Mouse (Mus musculus) heart, adult 11 months (tissue): ENCODE data around the gene Tpgs1.

ENCODE experiments used
- DNase-seq: peaks from one replicate; pipeline ENCODE4 v3.0.0; 2022

Tpgs1 gene

GRCm38 (mm10) chr10:79668771-79669575 lies at the start of gene Tpgs1:
Gene Tpgs1, plus strand, starts transcription at chr10:79669369.
- DNase-seq, result peak; percentile 99

GRCm38 (mm10) chr10:79623950-79624349 lies 45.2 kb upstream of the Tpgs1 start:
- peak; percentile 95 for DNase-seq

GRCm38 (mm10) chr10:79625398-79625797 lies 43.8 kb upstream of the Tpgs1 start:
- no peak for DNase-seq

- DNase-seq, result no peak
Measured at GRCm38 (mm10) chr10:79626156-79626555, 43.0 kb upstream of the Tpgs1 start.

- DNase-seq, result no peak
Measured at GRCm38 (mm10) chr10:79628377-79628776, 40.8 kb upstream of the Tpgs1 start.

- DNase-seq, result no peak
Measured at GRCm38 (mm10) chr10:79631432-79631831, 37.7 kb upstream of the Tpgs1 start.

DNA sequence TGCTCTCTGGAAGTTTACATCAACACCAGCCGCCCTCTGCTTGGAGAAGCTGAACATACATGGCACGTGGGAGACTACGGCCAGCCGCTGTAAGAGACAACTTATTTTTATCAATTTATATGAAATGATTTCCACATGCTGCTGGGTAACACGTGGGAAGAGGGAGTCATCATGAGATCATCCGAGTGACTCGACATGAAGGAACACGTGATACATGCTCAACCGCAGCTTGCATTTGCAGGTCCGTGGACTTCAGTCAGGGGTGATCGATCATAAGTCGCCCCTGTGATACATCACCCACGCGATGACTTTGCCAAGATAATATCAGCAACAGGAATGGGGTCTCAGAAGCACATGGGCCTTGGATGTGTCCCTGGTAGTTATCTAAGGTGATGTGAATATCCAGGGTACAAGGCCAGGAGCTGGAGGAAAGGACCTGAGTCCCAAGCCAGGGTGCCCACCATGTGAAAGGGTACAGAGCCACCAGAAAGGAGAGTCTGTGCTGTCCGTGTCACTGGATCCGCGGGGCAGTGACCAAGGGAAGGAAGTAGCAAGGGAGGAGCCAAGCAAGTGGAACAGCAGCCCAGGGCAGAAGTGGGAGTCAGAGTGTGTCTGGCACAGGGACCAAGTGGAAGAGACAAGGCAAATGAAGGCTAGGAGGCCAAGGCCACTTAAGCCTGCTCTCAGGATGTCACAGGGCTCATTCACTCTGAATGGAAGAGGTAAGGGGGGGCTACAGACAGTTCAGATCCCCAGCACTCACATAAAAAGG lies 36.0 kb upstream of the Tpgs1 start:
- DNase-seq, result no peak

DNA sequence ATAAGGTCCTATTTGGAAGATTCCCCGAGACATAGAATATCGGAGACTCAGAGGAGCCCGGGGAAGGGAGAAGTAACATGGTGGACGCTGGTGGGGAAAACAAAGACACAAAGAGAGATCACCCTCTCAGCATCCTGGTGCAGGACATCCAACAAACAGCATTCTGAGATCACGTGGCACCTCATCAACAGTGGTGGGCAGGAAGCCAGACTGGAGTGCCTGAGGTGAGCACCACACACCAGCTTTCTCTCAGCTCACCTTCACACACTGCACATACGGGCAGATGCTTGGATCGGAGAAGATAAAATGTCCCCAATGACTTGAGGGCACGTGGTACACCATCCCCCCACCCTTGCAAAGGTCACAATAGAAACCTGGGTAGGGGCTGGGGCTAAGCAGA lies 32.9 kb upstream of the Tpgs1 start:
- DNase-seq, result no peak

DNA sequence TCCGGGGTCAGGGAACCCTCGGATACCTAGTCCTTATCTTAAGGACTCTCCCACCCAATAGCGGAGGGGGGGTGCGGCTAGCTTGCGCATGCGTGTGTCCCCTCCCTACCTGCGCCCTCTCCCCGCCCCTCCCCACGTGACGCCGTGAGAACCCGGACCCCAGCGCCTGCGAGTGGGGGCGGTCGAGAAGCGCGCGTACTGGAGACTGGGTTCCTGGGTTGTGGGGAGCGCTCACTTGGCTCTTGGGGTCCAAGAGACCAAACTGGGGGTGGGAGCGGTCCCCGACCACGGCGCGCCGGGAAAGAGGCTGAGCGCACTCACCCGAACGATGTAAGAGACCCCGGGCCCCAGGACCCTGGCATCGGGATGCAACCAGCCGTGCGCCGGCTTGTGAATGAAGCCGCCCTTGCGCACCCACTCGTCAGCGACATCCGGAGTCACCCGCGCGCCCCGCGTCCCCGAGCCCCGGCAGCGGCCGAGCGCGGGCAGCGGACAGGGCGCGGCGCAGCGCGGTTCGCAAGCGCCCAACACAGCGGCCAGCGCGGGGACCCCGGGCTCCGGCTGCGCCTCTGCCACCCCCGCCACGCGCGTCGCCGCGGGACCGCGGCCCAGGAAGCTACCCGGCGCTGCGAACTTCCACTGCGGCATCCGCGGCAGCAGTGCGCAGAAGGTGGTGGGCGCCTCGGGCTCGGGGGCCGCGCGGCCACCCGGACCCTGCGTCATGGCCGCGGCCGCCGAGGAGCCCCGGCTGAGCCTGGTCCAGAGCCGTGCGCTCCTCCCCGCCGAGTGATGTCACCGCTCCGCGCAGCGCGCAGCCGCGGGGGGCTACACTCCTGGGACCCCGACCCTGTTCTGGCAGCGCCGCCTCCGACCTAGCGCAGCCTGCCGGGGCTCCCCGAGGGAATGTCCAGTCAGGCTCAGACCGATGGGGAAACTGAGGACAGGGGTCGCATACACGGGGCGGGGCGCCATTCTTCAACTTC lies 31.8 kb upstream of the Tpgs1 start, which contains the start of gene Shc2:
Gene Shc2 (minus strand): TSS at position 791 of the 983 bp plus-strand sequence.
- DNase-seq, result peak; percentile 95

DNA sequence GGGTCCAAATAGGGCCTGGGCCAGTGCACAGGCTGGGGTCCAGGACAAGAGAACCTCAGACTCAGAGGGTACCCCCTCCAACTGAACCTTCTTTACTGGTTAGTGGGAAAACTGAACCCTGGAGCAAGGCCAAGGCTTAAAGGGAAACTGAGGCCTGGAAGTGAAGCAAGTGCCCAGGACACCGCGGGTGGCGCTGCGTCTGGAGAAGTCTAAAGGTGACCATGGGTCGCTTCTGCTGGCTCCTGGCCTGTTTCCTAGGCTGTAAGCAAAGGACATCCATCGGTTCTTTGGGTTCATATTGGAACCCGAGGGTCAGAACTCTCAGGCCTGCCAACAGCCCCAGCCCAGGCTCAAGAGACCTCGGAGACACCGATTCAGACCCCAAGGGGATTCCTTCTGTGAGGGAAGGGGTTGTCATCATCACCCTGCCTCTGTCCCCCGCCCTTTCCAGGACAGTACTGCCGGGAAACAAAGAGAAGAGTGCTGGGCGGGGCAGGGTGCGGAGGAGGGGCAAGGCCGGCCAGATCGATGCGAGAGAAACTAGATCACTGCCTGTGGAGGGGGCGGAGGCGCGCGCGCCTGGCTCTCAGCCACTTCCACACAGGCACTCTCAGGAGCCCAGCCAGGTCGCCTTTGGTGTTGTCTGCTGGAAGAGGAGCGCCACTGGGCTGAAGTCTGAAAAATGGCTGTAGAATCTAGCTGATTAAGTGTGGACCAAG lies 30.5 kb upstream of the Tpgs1 start:
- DNase-seq, result peak; percentile 93

DNA sequence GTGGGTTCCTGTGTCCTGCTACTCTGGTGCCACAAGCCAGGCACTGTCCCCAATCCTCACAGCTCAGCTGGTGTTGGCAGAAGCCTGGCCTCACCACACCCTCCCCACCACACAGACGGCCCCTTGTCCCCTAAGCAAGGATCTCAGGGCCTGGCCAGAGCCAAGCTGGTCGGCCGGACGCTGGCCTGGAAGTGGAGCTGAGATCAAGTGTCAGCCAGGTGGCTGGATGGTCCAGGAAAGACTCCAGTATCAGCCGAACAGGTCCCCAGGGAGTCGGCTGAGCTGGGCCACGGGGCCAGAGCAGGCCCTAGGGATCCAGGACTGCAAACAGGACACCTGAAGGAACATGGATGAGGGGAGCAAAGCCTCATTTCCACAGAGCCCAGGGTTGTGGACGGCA lies 23.5 kb upstream of the Tpgs1 start, which contains the start of gene Odf3l2:
Gene Odf3l2 (minus strand): TSS at position 28 of the 400 bp plus-strand sequence.
- no peak for DNase-seq

DNA sequence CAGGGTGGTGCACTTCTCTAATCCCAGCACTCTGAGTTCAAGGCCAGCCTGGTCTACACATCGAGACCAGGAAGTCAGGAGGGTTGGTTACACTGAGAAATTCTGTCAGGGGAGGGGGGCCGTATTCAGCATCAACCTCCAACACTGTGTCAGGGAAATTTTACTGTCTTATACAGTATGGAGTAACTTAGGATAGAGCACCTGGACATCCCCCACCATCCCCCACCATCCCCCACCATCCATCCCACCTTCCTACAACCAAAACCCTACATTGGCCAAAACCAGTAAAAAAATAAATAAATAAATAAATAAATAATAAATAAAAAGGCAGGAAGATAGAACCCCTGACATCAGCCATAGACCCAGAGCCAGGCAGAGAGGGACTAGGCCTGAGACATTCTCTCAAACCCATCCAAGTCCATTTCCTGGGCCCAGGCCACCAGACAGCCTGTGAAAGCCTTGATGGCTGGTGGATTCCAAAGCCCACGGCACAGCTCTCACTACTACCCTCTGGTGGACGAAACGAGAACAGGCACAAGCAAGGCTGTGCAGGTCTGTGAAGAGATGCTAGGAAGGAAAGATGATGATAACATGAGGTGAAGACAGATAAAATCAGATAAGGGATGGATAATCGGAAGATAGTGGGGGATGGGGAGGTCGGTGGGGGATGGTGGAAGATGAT lies 20.0 kb upstream of the Tpgs1 start:
- DNase-seq, result peak; percentile 93

DNA sequence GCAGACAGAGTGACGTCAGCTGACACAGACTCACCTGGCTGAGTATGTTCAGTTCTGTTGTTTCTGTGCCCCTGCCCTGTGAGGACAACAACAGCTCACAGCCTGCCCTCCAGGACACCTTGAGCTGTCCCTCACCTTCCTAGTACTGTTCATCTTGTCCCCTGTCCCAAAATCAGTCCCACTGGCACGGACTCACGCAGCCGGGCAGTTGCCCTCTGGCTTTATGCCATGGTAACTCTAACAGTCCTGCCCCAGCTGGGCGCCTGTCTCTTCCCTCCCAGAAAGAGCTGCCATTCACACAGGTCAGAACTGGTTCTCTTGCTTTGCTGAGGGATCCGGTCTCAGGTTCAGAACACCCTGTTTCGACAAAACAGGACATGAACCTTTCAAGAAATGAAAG lies 16.4 kb upstream of the Tpgs1 start:
- peak; percentile 94 for DNase-seq

GRCm38 (mm10) chr10:79654946-79655395 lies 14.2 kb upstream of the Tpgs1 start:
- no peak for DNase-seq

DNA sequence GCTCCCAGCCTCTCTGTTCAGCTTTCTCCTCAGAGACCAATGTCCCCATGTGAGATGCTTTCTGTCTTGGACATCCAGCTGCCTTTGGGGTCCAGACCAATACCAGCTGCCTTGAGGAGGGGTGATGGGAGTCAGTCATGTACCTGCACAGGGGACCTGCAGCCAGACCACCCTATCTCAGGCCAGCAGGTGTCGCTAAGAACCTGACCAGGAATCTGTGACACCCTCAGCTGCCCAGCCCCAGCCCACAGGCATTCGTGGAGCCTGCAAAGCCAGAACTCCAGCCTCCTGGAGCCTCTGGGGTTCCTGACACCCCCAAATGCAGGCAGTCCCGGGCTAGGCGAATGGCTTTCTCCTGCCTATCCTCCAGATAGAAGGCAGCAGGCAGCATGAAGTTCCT lies 10.3 kb upstream of the Tpgs1 start:
- DNase-seq, result no peak

DNA sequence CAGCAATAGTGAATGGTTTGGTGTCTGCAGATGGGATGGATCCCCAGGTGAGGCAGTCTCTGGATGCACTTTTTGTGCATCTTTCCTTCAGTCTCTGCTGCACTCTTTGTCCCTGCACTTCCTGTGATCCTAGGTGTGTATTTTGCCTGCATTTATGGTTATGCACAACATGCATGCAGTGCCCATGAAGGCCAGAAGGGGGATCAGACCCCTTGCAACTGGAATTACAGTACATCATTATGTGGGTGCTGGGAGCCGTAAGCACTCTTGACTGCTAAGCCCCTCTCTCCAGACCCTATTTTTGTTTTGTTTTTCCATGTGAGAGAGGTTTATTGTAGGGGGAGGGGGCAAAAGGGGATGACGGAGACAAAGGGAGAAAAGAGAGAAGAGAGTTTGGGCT lies 8.9 kb upstream of the Tpgs1 start:
- no peak for DNase-seq

DNA sequence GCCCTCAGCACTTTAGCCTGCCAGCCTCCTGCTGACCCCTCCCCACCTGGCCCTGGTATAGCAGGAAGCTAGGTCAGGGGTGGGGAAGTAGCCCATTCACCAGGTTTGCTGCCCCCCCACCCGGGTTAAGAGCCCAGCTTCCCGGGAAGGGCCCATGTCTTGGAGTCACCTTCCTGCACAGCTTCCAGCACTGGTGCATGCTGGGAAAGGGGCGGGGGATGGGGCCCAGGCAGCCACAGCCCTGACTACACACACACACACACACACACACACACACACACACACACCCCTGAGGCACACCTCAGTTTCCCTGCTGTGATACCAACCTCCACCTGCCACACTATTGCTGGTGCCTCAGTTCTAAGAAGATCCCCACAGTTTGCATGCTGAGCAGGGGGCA lies 7.3 kb upstream of the Tpgs1 start:
- DNase-seq, result peak; percentile 85

DNA sequence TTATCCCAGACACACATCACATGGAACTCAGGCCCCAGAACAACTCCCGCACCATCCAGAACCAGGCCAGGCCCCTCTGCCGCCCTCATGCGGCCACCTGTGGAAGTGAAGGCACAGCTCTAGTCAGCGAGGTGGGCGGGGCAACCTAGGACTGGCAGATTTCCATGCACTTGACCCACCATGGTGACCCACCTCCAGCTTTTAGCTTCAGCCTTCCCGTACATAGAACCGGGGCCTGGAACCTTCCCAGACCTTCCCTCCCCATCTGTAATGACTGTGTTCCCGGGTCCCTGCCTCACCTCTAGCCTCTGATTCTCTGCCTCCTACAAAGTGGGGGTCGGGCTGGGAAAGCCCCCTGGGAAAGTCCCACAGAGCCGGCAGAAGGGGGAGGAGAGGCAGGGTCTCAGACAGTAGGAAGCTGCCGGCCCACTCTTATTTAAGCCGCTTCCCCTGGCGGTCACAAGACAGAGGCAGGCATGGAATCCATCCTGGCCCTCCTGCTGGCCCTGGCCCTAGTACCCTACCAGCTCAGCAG lies 5.0 kb upstream of the Tpgs1 start, which contains the start of gene Madcam1:
Gene Madcam1 (plus strand): TSS at position 429 of the 535 bp plus-strand sequence.
- peak; percentile 93 for DNase-seq

DNA sequence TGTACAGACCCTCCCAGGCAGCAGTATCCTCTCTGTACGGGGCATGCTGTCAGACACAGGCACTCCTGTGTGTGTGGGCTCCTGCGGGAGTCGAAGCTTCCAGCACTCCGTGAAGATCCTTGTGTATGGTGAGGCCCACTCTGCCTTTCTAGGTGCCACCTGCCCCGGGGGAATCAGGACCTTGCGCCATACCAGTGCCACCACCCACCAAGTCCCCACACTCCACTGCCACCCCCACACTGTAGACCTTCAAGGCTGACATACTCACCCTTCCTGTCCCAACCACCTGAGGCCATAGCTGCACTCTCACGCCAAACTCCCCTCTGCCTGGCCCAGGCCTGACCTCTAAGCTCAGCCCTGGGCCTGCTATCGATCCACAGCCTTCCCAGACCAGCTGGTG lies 4.1 kb upstream of the Tpgs1 start:
- peak; percentile 91 for DNase-seq

DNA sequence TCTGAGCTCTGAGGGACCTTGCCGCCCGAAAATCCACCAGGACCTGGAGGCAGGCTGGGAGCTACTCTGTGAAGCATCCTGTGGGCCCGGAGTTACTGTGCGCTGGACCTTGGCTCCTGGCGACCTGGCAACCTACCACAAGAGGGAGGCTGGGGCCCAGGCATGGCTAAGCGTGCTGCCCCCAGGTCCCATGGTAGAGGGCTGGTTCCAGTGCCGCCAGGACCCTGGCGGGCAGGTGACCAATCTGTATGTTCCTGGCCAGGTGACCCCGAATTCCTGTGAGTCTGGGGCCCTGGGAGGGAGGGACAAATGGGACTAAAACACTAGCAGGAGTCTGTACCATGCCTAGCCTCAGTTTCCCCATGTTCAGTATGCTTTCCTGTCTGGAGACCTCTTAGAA lies 2.7 kb upstream of the Tpgs1 start:
- DNase-seq, result no peak

- DNase-seq, result no peak
Measured at GRCm38 (mm10) chr10:79668076-79668475, 1.1 kb upstream of the Tpgs1 start.
